Mouse (Mus musculus): Measurements from ENCODE around the gene Dusp10. TPM values are rescaled to one million over a fixed set of nuclear protein-coding genes. Genes with fewer than 3 reads are reported as not detected.

The Dusp10 gene
- polyA plus RNA-seq, 1 experiment from 2014 or later, result 4.2 TPM

GRCm38 (mm10) chr1:184035346-184035903 is 22.3 kb downstream of the Dusp10 start:
- Histone ChIP-seq H3K27me3 (replicated peaks; ENCODE audit: control insufficient read depth, insufficient read depth, low read length) (no peaks in the 10 kb centered on the region), H3K4me2 (ENCODE audit: low read length) (peak overlapping the region; percentile 91), H3K9me3 (ENCODE audit: control insufficient read depth, low read length) (no peaks in the 10 kb centered on the region), H3K9ac (replicated peaks; ENCODE audit: low read depth, low read length) (peak overlapping the region; percentile 16), H3K4me3 (replicated peaks; ENCODE audit: low read length) (peak overlapping the region; percentile 72), H3K36me3 (ENCODE audit: control insufficient read depth, insufficient read depth) (no peaks in the 10 kb centered on the region), H3K4me1 (replicated peaks; ENCODE audit: control insufficient read depth, insufficient read depth, low read length) (peaks cover 23% of the 10 kb centered on the region), H3K27ac (ENCODE audit: low read length) (no peak overlapping the region)
- 3% methylated on average over 12 of the region's 12 CpGs for WGBS
- ATAC-seq, result no peak

- Histone ChIP-seq H3K36me3 (ENCODE audit: control insufficient read depth, insufficient read depth) (no peaks in the 10 kb centered on the region), H3K4me2 (ENCODE audit: low read length) (no peak overlapping the region), H3K27me3 (replicated peaks; ENCODE audit: control insufficient read depth, insufficient read depth, low read length) (no peaks in the 10 kb centered on the region), H3K9me3 (ENCODE audit: control insufficient read depth, low read length) (no peaks in the 10 kb centered on the region), H3K4me1 (replicated peaks; ENCODE audit: control insufficient read depth, insufficient read depth, low read length) (peaks cover 26% of the 10 kb centered on the region), H3K4me3 (replicated peaks; ENCODE audit: low read length) (no peak overlapping the region), H3K27ac (ENCODE audit: low read length) (no peak overlapping the region), H3K9ac (replicated peaks; ENCODE audit: low read depth, low read length) (no peak overlapping the region)
- ATAC-seq, result no peak
- WGBS, result 91% methylated on average over 4 of the region's 4 CpGs
Observed at GRCm38 (mm10) chr1:184037802-184038201, 24.7 kb downstream of the Dusp10 start.

GRCm38 (mm10) chr1:184039301-184039700 is 26.2 kb downstream of the Dusp10 start:
- H3K9ac ChIP-seq (replicated peaks; ENCODE audit: low read depth, low read length), result no peak overlapping the region
- peaks cover 20% of the 10 kb centered on the region for H3K4me1 ChIP-seq (replicated peaks; ENCODE audit: control insufficient read depth, insufficient read depth, low read length)
- H3K9me3 ChIP-seq (ENCODE audit: control insufficient read depth, low read length), result no peaks in the 10 kb centered on the region
- WGBS, result 94% methylated on average over 10 of the region's 10 CpGs
- H3K4me2 ChIP-seq (ENCODE audit: low read length), result no peak overlapping the region
- H3K27me3 ChIP-seq (replicated peaks; ENCODE audit: control insufficient read depth, insufficient read depth, low read length), result no peaks in the 10 kb centered on the region
- H3K4me3 ChIP-seq (replicated peaks; ENCODE audit: low read length), result no peak overlapping the region
- H3K27ac ChIP-seq (ENCODE audit: low read length), result no peak overlapping the region
- no peaks in the 10 kb centered on the region for H3K36me3 ChIP-seq (ENCODE audit: control insufficient read depth, insufficient read depth)
- no peak for ATAC-seq

GRCm38 (mm10) chr1:184040181-184040580 is 27.1 kb downstream of the Dusp10 start:
- WGBS, result 83% methylated on average over 11 of the region's 11 CpGs
- H3K4me1 ChIP-seq (replicated peaks; ENCODE audit: control insufficient read depth, insufficient read depth, low read length), result peaks cover 20% of the 10 kb centered on the region
- no peaks in the 10 kb centered on the region for H3K27me3 ChIP-seq (replicated peaks; ENCODE audit: control insufficient read depth, insufficient read depth, low read length)
- no peak overlapping the region for H3K9ac ChIP-seq (replicated peaks; ENCODE audit: low read depth, low read length)
- no peaks in the 10 kb centered on the region for H3K9me3 ChIP-seq (ENCODE audit: control insufficient read depth, low read length)
- H3K4me3 ChIP-seq (replicated peaks; ENCODE audit: low read length), result no peak overlapping the region
- no peak for ATAC-seq
- H3K36me3 ChIP-seq (ENCODE audit: control insufficient read depth, insufficient read depth), result no peaks in the 10 kb centered on the region
- no peak overlapping the region for H3K27ac ChIP-seq (ENCODE audit: low read length)
- H3K4me2 ChIP-seq (ENCODE audit: low read length), result no peak overlapping the region

- no peaks in the 10 kb centered on the region for H3K9me3 ChIP-seq (ENCODE audit: control insufficient read depth, low read length)
- H3K36me3 ChIP-seq (ENCODE audit: control insufficient read depth, insufficient read depth), result no peaks in the 10 kb centered on the region
- no peak overlapping the region for H3K27ac ChIP-seq (ENCODE audit: low read length)
- whole genome bisulfite sequencing, result 71% methylated on average over 1 of the region's 1 CpGs
- 0 out of 2 replicates have a peak overlapping the region, but pooled peaks have one; percentile 27 for H3K9ac ChIP-seq (replicated peaks; ENCODE audit: low read depth, low read length)
- no peak overlapping the region for H3K4me3 ChIP-seq (replicated peaks; ENCODE audit: low read length)
- H3K4me1 ChIP-seq (replicated peaks; ENCODE audit: control insufficient read depth, insufficient read depth, low read length), result peaks cover 14% of the 10 kb centered on the region
- ATAC-seq, result no peak
- H3K27me3 ChIP-seq (replicated peaks; ENCODE audit: control insufficient read depth, insufficient read depth, low read length), result no peaks in the 10 kb centered on the region
- no peak overlapping the region for H3K4me2 ChIP-seq (ENCODE audit: low read length)
Observed at GRCm38 (mm10) chr1:184040906-184041305, 27.8 kb downstream of the Dusp10 start.

GRCm38 (mm10) chr1:184041778-184042573 is 28.9 kb downstream of the Dusp10 start:
- Histone ChIP-seq H3K4me1 (replicated peaks; ENCODE audit: control insufficient read depth, insufficient read depth, low read length) (peaks cover 11% of the 10 kb centered on the region), H3K9ac (replicated peaks; ENCODE audit: low read depth, low read length) (no peak overlapping the region)
- 55% methylated on average over 9 of the region's 9 CpGs for WGBS

GRCm38 (mm10) chr1:184042745-184043144 is 29.6 kb downstream of the Dusp10 start:
- Histone ChIP-seq H3K27me3 (replicated peaks; ENCODE audit: control insufficient read depth, insufficient read depth, low read length) (no peaks in the 10 kb centered on the region), H3K9me3 (ENCODE audit: control insufficient read depth, low read length) (no peaks in the 10 kb centered on the region), H3K4me3 (replicated peaks; ENCODE audit: low read length) (no peak overlapping the region), H3K36me3 (ENCODE audit: control insufficient read depth, insufficient read depth) (no peaks in the 10 kb centered on the region), H3K9ac (replicated peaks; ENCODE audit: low read depth, low read length) (no peak overlapping the region), H3K27ac (ENCODE audit: low read length) (no peak overlapping the region), H3K4me1 (replicated peaks; ENCODE audit: control insufficient read depth, insufficient read depth, low read length) (peaks cover 8% of the 10 kb centered on the region; the same call in 1 of the 2 replicates), H3K4me2 (ENCODE audit: low read length) (no peak overlapping the region)
- 67% methylated on average over 9 of the region's 9 CpGs for WGBS
- ATAC-seq, result no peak

More at GRCm38 (mm10) chr1:184041778-184042573, 28.9 kb downstream of the Dusp10 start:
- Histone ChIP-seq H3K4me3 (replicated peaks; ENCODE audit: low read length) (no peak overlapping the region), H3K9me3 (ENCODE audit: control insufficient read depth, low read length) (no peaks in the 10 kb centered on the region), H3K36me3 (ENCODE audit: control insufficient read depth, insufficient read depth) (no peaks in the 10 kb centered on the region), H3K27me3 (replicated peaks; ENCODE audit: control insufficient read depth, insufficient read depth, low read length) (no peaks in the 10 kb centered on the region), H3K4me2 (ENCODE audit: low read length) (no peak overlapping the region), H3K27ac (ENCODE audit: low read length) (no peak overlapping the region)
- 0 out of 2 replicates have a peak, but pooled peaks have one; percentile 40 for ATAC-seq

GRCm38 (mm10) chr1:184043391-184043790 is 30.3 kb downstream of the Dusp10 start:
- Histone ChIP-seq H3K27me3 (replicated peaks; ENCODE audit: control insufficient read depth, insufficient read depth, low read length) (no peaks in the 10 kb centered on the region), H3K4me2 (ENCODE audit: low read length) (no peak overlapping the region), H3K9me3 (ENCODE audit: control insufficient read depth, low read length) (no peaks in the 10 kb centered on the region), H3K9ac (replicated peaks; ENCODE audit: low read depth, low read length) (no peak overlapping the region), H3K4me1 (replicated peaks; ENCODE audit: control insufficient read depth, insufficient read depth, low read length) (peaks cover 8% of the 10 kb centered on the region; the same call in 1 of the 2 replicates), H3K36me3 (ENCODE audit: control insufficient read depth, insufficient read depth) (no peaks in the 10 kb centered on the region), H3K4me3 (replicated peaks; ENCODE audit: low read length) (no peak overlapping the region), H3K27ac (ENCODE audit: low read length) (no peak overlapping the region)
- no peak for ATAC-seq
- 70% methylated on average over 5 of the region's 6 CpGs for WGBS

GRCm38 (mm10) chr1:184046070-184046677 is 33.1 kb downstream of the Dusp10 start:
- ATAC-seq, result no peak
- WGBS, result 66% methylated on average over 6 of the region's 6 CpGs
- no peak overlapping the region for H3K4me2 ChIP-seq (ENCODE audit: low read length)
- H3K27me3 ChIP-seq (replicated peaks; ENCODE audit: control insufficient read depth, insufficient read depth, low read length), result no peaks in the 10 kb centered on the region
- H3K36me3 ChIP-seq (ENCODE audit: control insufficient read depth, insufficient read depth), result no peaks in the 10 kb centered on the region
- no peak overlapping the region for H3K4me3 ChIP-seq (replicated peaks; ENCODE audit: low read length)
- no peak overlapping the region for H3K9ac ChIP-seq (replicated peaks; ENCODE audit: low read depth, low read length)
- no peak overlapping the region for H3K27ac ChIP-seq (ENCODE audit: low read length)
- peaks cover 5% of the 10 kb centered on the region; the same call in 1 of the 2 replicates for H3K4me1 ChIP-seq (replicated peaks; ENCODE audit: control insufficient read depth, insufficient read depth, low read length)
- no peaks in the 10 kb centered on the region for H3K9me3 ChIP-seq (ENCODE audit: control insufficient read depth, low read length)

All from forebrain, embryonic 16.5 days (tissue).